Mouse (Mus musculus): ENCODE results near the gene Myom1.

DNA sequence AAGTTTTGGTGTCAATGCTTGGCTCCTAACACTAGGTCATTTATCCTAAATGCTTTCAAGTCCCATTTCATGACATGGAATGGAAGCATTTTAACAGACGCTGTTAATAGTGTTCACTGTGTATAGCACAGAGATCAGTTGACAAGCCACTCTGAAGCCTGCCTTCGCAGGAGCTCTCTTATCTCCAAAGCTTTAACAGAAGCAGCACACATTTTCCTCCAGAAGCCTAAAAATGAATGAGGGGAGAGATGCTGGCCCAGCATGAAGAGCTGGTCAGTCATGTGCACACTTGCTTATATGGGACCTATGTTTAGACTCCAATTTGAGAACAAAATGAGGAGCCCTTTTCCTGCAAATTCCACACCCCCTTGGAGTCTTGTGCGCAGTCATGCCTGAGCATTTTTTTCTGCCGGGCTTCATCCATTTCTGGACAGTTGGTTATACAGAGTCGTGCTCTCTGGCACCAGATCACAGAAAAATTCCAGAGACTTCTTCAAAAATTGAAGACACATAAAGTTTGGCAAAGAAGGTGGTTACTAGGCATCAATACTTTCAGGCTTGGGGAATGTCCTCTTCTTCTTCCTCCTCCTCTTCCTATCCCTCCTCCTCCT is 165.9 kb downstream of the Myom1 start:
- TF ChIP-seq TAL1 (IDR thresholded peaks at IDR 0.05; ENCODE audit: low read length) = no peak
- no peak for TF ChIP-seq GATA1 (IDR thresholded peaks at IDR 0.05; ENCODE audit: low read length)

All from erythroblast, embryonic 14.5 days (primary cell).